Mouse (Mus musculus) cerebellum, adult 8-10 months (tissue): ENCODE measurements around the gene Trim14.
A peak's percentile ranks its signal among the peaks of the same experiment; 100 is the strongest.

Experiments
- DNase-seq: peaks from one replicate; pipeline ENCODE4 v3.0.0; 2022

The Trim14 gene

GRCm38 (mm10) chr4:46475101-46475500 lies 60.8 kb downstream of the Trim14 start:
- no peak for DNase-seq

- no peak for DNase-seq
Observed at GRCm38 (mm10) chr4:46465740-46466139, 70.2 kb downstream of the Trim14 start.

- no peak for DNase-seq
Observed at GRCm38 (mm10) chr4:46463130-46463830, 72.7 kb downstream of the Trim14 start.

- DNase-seq: no peak
Observed at GRCm38 (mm10) chr4:46458411-46458810, 77.5 kb downstream of the Trim14 start.

- DNase-seq: no peak
Observed at GRCm38 (mm10) chr4:46457186-46457585, 78.8 kb downstream of the Trim14 start.

GRCm38 (mm10) chr4:46456762-46457161 lies 79.2 kb downstream of the Trim14 start:
- no peak for DNase-seq

- DNase-seq: no peak
Observed at GRCm38 (mm10) chr4:46454097-46454864, 81.7 kb downstream of the Trim14 start.

GRCm38 (mm10) chr4:46452855-46453719 lies 82.9 kb downstream of the Trim14 start:
- no peak for DNase-seq

- DNase-seq: peak; percentile 46
Observed at GRCm38 (mm10) chr4:46452481-46452850, 83.5 kb downstream of the Trim14 start.

- DNase-seq: peak; percentile 69
Observed at GRCm38 (mm10) chr4:46451758-46452480, 84.0 kb downstream of the Trim14 start.

- DNase-seq: peak; percentile 77
Observed at GRCm38 (mm10) chr4:46451240-46451757, 84.6 kb downstream of the Trim14 start.

GRCm38 (mm10) chr4:46450519-46451131 lies 85.3 kb downstream of the Trim14 start, which contains the start of gene Anp32b:
Gene Anp32b, plus strand, starts transcription at chr4:46450902.
- peak; percentile 92 for DNase-seq

GRCm38 (mm10) chr4:46450020-46450518 lies 85.9 kb downstream of the Trim14 start:
- DNase-seq: no peak

GRCm38 (mm10) chr4:46448886-46449285 lies 87.1 kb downstream of the Trim14 start:
- DNase-seq: peak; percentile 60

- no peak for DNase-seq
Observed at GRCm38 (mm10) chr4:46447461-46447860, 88.5 kb downstream of the Trim14 start.

- DNase-seq: peak; percentile 76
Observed at GRCm38 (mm10) chr4:46445237-46445945, 90.5 kb downstream of the Trim14 start.
